Mouse (Mus musculus) thymus, adult 2 months (tissue): ENCODE data around the gene Nbr1.

Experiments
- CTCF ChIP-seq: fragments of 200-500 bp; IDR thresholded peaks from 2 replicates; pipeline ENCODE4 v1.5.1; 2012; ENCODE audit warnings: mild to moderate bottlenecking, control low read depth, low read length, moderate library complexity, borderline replicate concordance; ENCODE audit not compliant: control insufficient read depth, poor library complexity, insufficient read depth; ENCODE audit errors: extremely low read depth
- POLR2A ChIP-seq: fragments of 200-500 bp; IDR thresholded peaks from 2 replicates; pipeline ENCODE4 v1.6.1; 2012; ENCODE audit warnings: mild to moderate bottlenecking, low read length, control low read depth, moderate library complexity; ENCODE audit not compliant: control insufficient read depth, poor library complexity, insufficient read depth; ENCODE audit errors: extremely low read depth

GRCm38 (mm10) chr11:101582054-101583035, 30.4 kb downstream of the Nbr1 start, which contains the start of gene Tmem106a:
- TF ChIP-seq CTCF (no peak), POLR2A (no peak)
